Mouse (Mus musculus) heart, adult 2 months (tissue): ENCODE data around the gene 1700056E22Rik.

Experiments
- CTCF ChIP-seq: fragments of 200-600 bp; IDR thresholded peaks from 2 replicates; pipeline ENCODE4 v1.8.1; 2022; ENCODE audit warnings: antibody characterized with exemption, mild to moderate bottlenecking, moderate library complexity
- EP300 ChIP-seq: fragments of 200-500 bp; IDR thresholded peaks from 2 replicates; pipeline ENCODE4 v1.6.1; 2011; ENCODE audit warnings: low read depth, low read length, control low read depth; ENCODE audit not compliant: insufficient read depth
- POLR2A ChIP-seq: fragments of 200-500 bp; IDR thresholded peaks from 2 replicates; pipeline ENCODE4 v1.6.1; 2011; ENCODE audit warnings: mild to moderate bottlenecking, low read depth, low read length, control low read depth; ENCODE audit not compliant: insufficient read depth

GRCm38 (mm10) chr1:184047818-184048217 lies 13.7 kb upstream of the 1700056E22Rik start:
- TF ChIP-seq POLR2A (no peak), CTCF (no peak), EP300 (no peak)
